Mouse (Mus musculus) embryonic fibroblast, embryonic 13.5 days (primary cell): ENCODE measurements at regions not wholly inside any gene's neighbourhood (a gene's known extent, or its start where the extent isn't known, plus 50 kb on each side); places are given as distances from the start of the nearest gene placed in this dataset.

Experiments used
- CTCF ChIP-seq: IDR thresholded peaks from 2 replicates; pipeline ENCODE4 v1.5.1; 2011; ENCODE audit warnings: mild to moderate bottlenecking, control low read depth, low read length, moderate library complexity, borderline replicate concordance; ENCODE audit not compliant: insufficient read depth
- POLR2A ChIP-seq: IDR thresholded peaks from 2 replicates; pipeline ENCODE4 v1.6.1; 2011; ENCODE audit warnings: low read depth, mild to moderate bottlenecking, control low read depth, low read length, moderate library complexity

- TF ChIP-seq CTCF: no peak
- no peak for TF ChIP-seq POLR2A
Observed at GRCm38 (mm10) chr15:72140122-72140521, 1694.2 kb upstream of the Gm6569 start.
